Mouse (Mus musculus) gastrocnemius, postnatal 14 days (tissue): ENCODE data around the gene Ank3. TPM values are rescaled to one million over a fixed set of nuclear protein-coding genes. Genes with fewer than 3 reads are reported as not detected.

Experiments
- DNase-seq: peaks from one replicate; pipeline ENCODE4 v3.0.0; 2021; ENCODE audit warnings: mixed read lengths
- intact Hi-C: fragments of 180-260 bp; cut with DNase I; formaldehyde crosslinking; loops from one replicate; pipeline ENCODE4 v1.15.1; 2025; ENCODE audit warnings: low total_unique reads
- total RNA-seq, 2 experiments: library from RNA; stranded (reverse); gene quantifications; 2 replicates each; pipeline ENCODE4 v1.2.3; 2021

Ank3 gene
- total RNA-seq, 2 experiments from 2014 or later, result 78.4 to 112 TPM

- no peak for DNase-seq
- intact Hi-C loops, result no loop called here
Measured at GRCm38 (mm10) chr10:69954657-69955267, 556.2 kb downstream of the Ank3 start.

GRCm38 (mm10) chr10:69962226-69962625, 563.7 kb downstream of the Ank3 start:
- intact Hi-C loops, result no loop called here
- DNase-seq, result peak; percentile 22

- no peak for DNase-seq
- intact Hi-C loops, result no loop called here
Measured at GRCm38 (mm10) chr10:69962976-69963375, 564.4 kb downstream of the Ank3 start.

- DNase-seq, result no peak
- intact Hi-C loops, result loop anchor here (5.0 kb wide), 1 partner anchor 97 kb away; no protein-coding TSS in a partner anchor
Measured at GRCm38 (mm10) chr10:69964611-69965010, 566.0 kb downstream of the Ank3 start.

GRCm38 (mm10) chr10:69965085-69965484, 566.5 kb downstream of the Ank3 start:
- DNase-seq, result no peak
- intact Hi-C loops, result loop anchor here (5.0 kb wide), 1 partner anchor 98 kb away; no protein-coding TSS in a partner anchor

GRCm38 (mm10) chr10:69967994-69968393, 569.4 kb downstream of the Ank3 start:
- no peak for DNase-seq
- intact Hi-C loops, result loop anchor here (5.0 kb wide), 1 partner anchor 101 kb away; no protein-coding TSS in a partner anchor

GRCm38 (mm10) chr10:69979636-69980035, 581.1 kb downstream of the Ank3 start:
- no peak for DNase-seq
- intact Hi-C loops, result no loop called here

GRCm38 (mm10) chr10:69981386-69982097, 583.0 kb downstream of the Ank3 start:
- intact Hi-C loops, result no loop called here
- no peak for DNase-seq

GRCm38 (mm10) chr10:69982701-69983100, 584.1 kb downstream of the Ank3 start:
- intact Hi-C loops, result no loop called here
- no peak for DNase-seq

- intact Hi-C loops, result no loop called here
Measured at GRCm38 (mm10) chr10:69987496-69987895, 588.9 kb downstream of the Ank3 start.

GRCm38 (mm10) chr10:69997082-69997481, 598.5 kb downstream of the Ank3 start:
- intact Hi-C loops, result no loop called here
- no peak for DNase-seq

More at GRCm38 (mm10) chr10:69987496-69987895, 588.9 kb downstream of the Ank3 start:
- DNase-seq, result no peak

GRCm38 (mm10) chr10:70004058-70004457, 605.5 kb downstream of the Ank3 start:
- intact Hi-C loops, result no loop called here
- DNase-seq, result no peak

- intact Hi-C loops, result no loop called here
- DNase-seq, result no peak
Measured at GRCm38 (mm10) chr10:70004831-70005230, 606.3 kb downstream of the Ank3 start.

GRCm38 (mm10) chr10:70006380-70006779, 607.8 kb downstream of the Ank3 start:
- intact Hi-C loops, result no loop called here
- no peak for DNase-seq

GRCm38 (mm10) chr10:70011738-70012137, 613.2 kb downstream of the Ank3 start:
- DNase-seq, result no peak
- intact Hi-C loops, result loop anchor here (10.0 kb wide), 2 partner anchors 163 to 283 kb away; no protein-coding TSS in a partner anchor

GRCm38 (mm10) chr10:70013931-70014330, 615.4 kb downstream of the Ank3 start:
- DNase-seq, result no peak
- intact Hi-C loops, result loop anchor here (10.0 kb wide), 2 partner anchors 161 to 281 kb away; no protein-coding TSS in a partner anchor

GRCm38 (mm10) chr10:70015201-70015600, 616.6 kb downstream of the Ank3 start:
- DNase-seq, result no peak
- intact Hi-C loops, result loop anchor here (10.0 kb wide), 2 partner anchors 160 to 280 kb away; no protein-coding TSS in a partner anchor

- DNase-seq, result no peak
- intact Hi-C loops, result loop anchor here (10.0 kb wide), 2 partner anchors 156 to 276 kb away; no protein-coding TSS in a partner anchor
Measured at GRCm38 (mm10) chr10:70018691-70019090, 620.1 kb downstream of the Ank3 start.

- peak; percentile 67 for DNase-seq
- intact Hi-C loops, result no loop called here
Measured at GRCm38 (mm10) chr10:70021667-70022066, 623.1 kb downstream of the Ank3 start.

- peak; percentile 15 for DNase-seq
- intact Hi-C loops, result no loop called here
Measured at GRCm38 (mm10) chr10:70022596-70022995, 624.0 kb downstream of the Ank3 start.

GRCm38 (mm10) chr10:70023861-70024260, 625.3 kb downstream of the Ank3 start:
- DNase-seq, result no peak
- intact Hi-C loops, result no loop called here
